Mouse (Mus musculus) liver, embryonic 16.5 days (tissue): Measurements from ENCODE around the gene Ifitm6. TPM values are rescaled to one million over a fixed set of nuclear protein-coding genes. Genes with fewer than 3 reads are reported as not detected.
"Not testable (repeated sequence)": the region's sequence is repeated elsewhere in the genome, so short reads cannot be mapped to it uniquely, and the experiment has no call there.

ENCODE experiments used
- ATAC-seq: fragments of 200-750 bp; cut with Nextera tagmentation; 2 replicates; pipeline ENCODE4 v1.8.0; 2017; ENCODE audit warnings: low read depth, mild to moderate bottlenecking, moderate number of reproducible peaks, moderate library complexity
- H3K27ac ChIP-seq: fragments of 300-500 bp; sonication (generic); 2 replicates; pipeline ENCODE4 v1.5.1; 2014; ENCODE audit warnings: mild to moderate bottlenecking, low read length
- H3K27me3 ChIP-seq: fragments of 300-500 bp; sonication (generic); 2 replicates; pipeline ENCODE4 v1.6.1; 2014; ENCODE audit warnings: low read depth, low read length, mixed read lengths; ENCODE audit not compliant: control insufficient read depth, insufficient read depth
- H3K36me3 ChIP-seq: fragments of 300-500 bp; sonication (generic); 2 replicates; pipeline ENCODE4 v1.6.1; 2014; ENCODE audit warnings: mild to moderate bottlenecking; ENCODE audit not compliant: control insufficient read depth, insufficient read depth
- H3K4me1 ChIP-seq: fragments of 300-500 bp; sonication (generic); 2 replicates; pipeline ENCODE4 v1.6.1; 2014; ENCODE audit warnings: low read depth, low read length, mixed read lengths; ENCODE audit not compliant: control insufficient read depth
- H3K4me2 ChIP-seq: fragments of 300-500 bp; sonication (generic); 2 replicates; pipeline ENCODE4 v1.6.1; 2014; ENCODE audit warnings: low read depth, low read length, mixed read lengths
- H3K4me3 ChIP-seq: fragments of 300-500 bp; sonication (generic); 2 replicates; pipeline ENCODE4 v1.5.1; 2014; ENCODE audit warnings: low read depth, mild to moderate bottlenecking, low read length
- H3K9ac ChIP-seq: fragments of 300-500 bp; sonication (generic); 2 replicates; pipeline ENCODE4 v1.6.1; 2014; ENCODE audit warnings: low read depth, low read length
- H3K9me3 ChIP-seq: fragments of 300-500 bp; sonication (generic); replicated peaks from 2 replicates; pipeline ENCODE4 v1.6.1; 2016; ENCODE audit warnings: low read length; ENCODE audit not compliant: control insufficient read depth
- WGBS: fragments of 180-500 bp; shearing (Covaris S2); extraction: QIAGEN DNeasy Blood & Tissue Kit; methylation state at CpG from one replicate; pipeline ENCODE4 v1.1.7; 2014; ENCODE audit not compliant: insufficient replicate concordance; 5-methylcytosine and 5-hydroxymethylcytosine counted together
- polyA plus RNA-seq: library from polyadenylated mRNA; unstranded; fragments of >200 nt; fragmentation: Nextera tagmentation; extraction: Ambion mirVana; gene quantifications from 2 replicates; pipeline ENCODE4 v1.2.1, GENCODE M21; 2015

The Ifitm6 gene
- polyA plus RNA-seq = 23.3 and 28.4 TPM in 2 replicates

DNA sequence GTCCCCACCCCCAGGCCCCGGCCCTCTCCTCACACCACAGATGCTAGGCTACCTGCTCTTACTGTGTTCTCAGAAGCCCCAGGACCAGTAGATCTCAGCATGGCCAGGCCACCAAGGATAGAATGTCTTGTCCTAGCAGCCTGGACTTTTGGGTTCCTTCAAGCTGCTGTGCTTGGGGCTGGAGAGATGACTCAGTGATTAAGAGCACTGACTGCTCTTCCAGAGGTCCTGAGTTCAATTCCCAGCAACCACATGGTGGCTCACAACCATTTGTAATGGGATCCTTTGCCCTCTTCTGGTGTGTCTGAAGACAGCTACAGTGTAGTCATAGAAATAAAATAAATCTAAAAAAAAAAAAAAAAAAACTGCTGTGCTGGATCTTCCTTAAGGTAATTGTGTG is at the start of gene Ifitm6:
Gene Ifitm6 (minus strand): TSS at position 101 of the 400 bp plus-strand sequence.
- not testable (repeated sequence) for ATAC-seq, H3K4me3 ChIP-seq, H3K9me3 ChIP-seq, H3K4me2 ChIP-seq, H3K9ac ChIP-seq, H3K4me1 ChIP-seq, H3K36me3 ChIP-seq, H3K27me3 ChIP-seq
- WGBS = 81% methylated on average over 1 of the region's 1 CpGs
- peak within 1 kb of the TSS; percentile 42 for H3K27ac ChIP-seq

DNA sequence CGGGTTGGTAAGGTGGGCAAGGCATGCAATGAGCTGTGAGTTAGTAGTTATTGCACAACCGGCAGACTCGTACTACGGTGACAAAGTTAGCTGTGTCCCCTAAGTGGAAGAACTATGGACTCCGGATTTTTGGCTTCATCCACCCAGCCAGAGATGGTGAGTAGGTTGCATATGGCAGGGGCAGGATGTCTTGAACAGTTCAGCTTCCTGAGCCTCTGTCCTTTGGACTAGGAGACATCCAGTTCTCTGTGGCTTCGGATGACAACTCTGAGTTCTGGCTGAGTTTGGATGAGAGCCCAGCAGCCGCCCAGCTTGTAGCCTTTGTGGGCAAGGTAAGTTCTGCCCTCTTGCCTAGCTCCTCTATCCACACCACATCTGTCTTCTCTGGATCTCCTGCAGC is 46.9 kb upstream of the Ifitm6 start:
- no peak overlapping the region; the same call in 1 of the 2 replicates for H3K4me2 ChIP-seq
- H3K9ac ChIP-seq = no peak overlapping the region
- H3K27ac ChIP-seq = no peak overlapping the region
- ATAC-seq = peak; percentile 18
- WGBS = 59% methylated on average over 7 of the region's 7 CpGs
- H3K9me3 ChIP-seq = no peaks in the 10 kb centered on the region
- no peak overlapping the region for H3K4me3 ChIP-seq
- H3K27me3 ChIP-seq = peaks cover 40% of the 10 kb centered on the region
- H3K4me1 ChIP-seq = peaks cover 17% of the 10 kb centered on the region
- no peaks in the 10 kb centered on the region for H3K36me3 ChIP-seq

- Histone ChIP-seq H3K9ac (no peak overlapping the region), H3K27ac (no peak overlapping the region), H3K9me3 (no peaks in the 10 kb centered on the region), H3K4me2 (no peak overlapping the region; the same call in 1 of the 2 replicates), H3K4me3 (no peak overlapping the region), H3K36me3 (no peaks in the 10 kb centered on the region), H3K4me1 (peaks cover 17% of the 10 kb centered on the region), H3K27me3 (peaks cover 41% of the 10 kb centered on the region)
- 24% methylated on average over 7 of the region's 7 CpGs for WGBS
- peak; percentile 54 for ATAC-seq
Observed at GRCm38 (mm10) chr7:141064175-141064574, 46.5 kb upstream of the Ifitm6 start.

GRCm38 (mm10) chr7:141063353-141063752 is 45.6 kb upstream of the Ifitm6 start:
- Histone ChIP-seq H3K9me3 (no peaks in the 10 kb centered on the region), H3K4me3 (no peak overlapping the region), H3K9ac (no peak overlapping the region), H3K27me3 (peaks cover 44% of the 10 kb centered on the region), H3K36me3 (no peaks in the 10 kb centered on the region), H3K27ac (no peak overlapping the region), H3K4me2 (no peak overlapping the region), H3K4me1 (peaks cover 17% of the 10 kb centered on the region)
- no peak for ATAC-seq
- 67% methylated on average over 3 of the region's 3 CpGs for WGBS

DNA sequence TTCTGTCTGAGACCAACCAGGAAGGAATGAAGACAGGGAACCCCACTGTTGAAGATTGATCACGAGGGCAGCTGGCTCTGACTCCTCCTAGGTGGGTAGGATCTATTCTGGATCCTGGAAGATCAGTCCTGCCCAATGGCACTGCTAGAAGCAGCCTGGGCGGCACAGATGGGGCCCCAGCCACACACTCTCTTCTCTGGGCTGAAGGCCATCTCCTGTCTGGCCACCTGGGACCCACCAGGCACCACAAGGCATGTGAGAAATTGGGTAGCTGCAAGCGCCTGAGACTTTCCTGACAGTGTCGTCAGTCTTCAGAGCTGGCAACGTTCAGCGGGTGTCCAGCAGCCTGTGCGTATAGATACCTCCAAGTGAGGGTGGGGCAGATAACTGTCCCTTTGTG is 44.8 kb upstream of the Ifitm6 start:
- peaks cover 17% of the 10 kb centered on the region for H3K4me1 ChIP-seq
- WGBS = 28% methylated on average over 7 of the region's 7 CpGs
- H3K27ac ChIP-seq = no peak overlapping the region
- H3K4me2 ChIP-seq = no peak overlapping the region
- no peaks in the 10 kb centered on the region for H3K9me3 ChIP-seq
- H3K4me3 ChIP-seq = no peak overlapping the region
- H3K9ac ChIP-seq = no peak overlapping the region
- peaks cover 46% of the 10 kb centered on the region for H3K27me3 ChIP-seq
- ATAC-seq = no peak
- H3K36me3 ChIP-seq = no peaks in the 10 kb centered on the region

DNA sequence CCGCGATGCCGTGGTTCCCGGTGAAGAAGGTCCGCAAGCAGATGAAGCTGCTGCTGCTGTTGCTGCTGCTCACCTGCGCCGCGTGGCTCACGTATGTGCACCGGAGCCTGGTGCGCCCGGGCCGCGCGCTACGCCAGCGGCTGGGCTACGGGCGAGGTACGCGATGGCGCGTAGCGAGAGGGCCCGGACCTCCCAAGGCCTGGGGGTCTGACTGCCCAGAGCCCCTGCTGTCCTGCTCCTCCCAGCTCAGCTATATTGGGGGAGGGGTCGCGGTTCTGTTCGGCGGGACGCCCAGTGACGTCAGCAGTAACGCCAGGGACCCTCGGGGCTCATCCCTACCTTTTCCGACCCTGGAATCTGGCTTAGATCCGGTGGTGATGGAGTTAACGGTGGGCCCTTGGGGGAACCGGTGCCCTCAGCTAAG is 43.6 kb upstream of the Ifitm6 start:
- no peak for ATAC-seq
- no peak overlapping the region for H3K27ac ChIP-seq
- peaks cover 50% of the 10 kb centered on the region for H3K27me3 ChIP-seq
- peak overlapping the region; percentile 71 for H3K4me2 ChIP-seq
- 3% methylated on average over 37 of the region's 37 CpGs for WGBS
- no peak overlapping the region for H3K9ac ChIP-seq
- no peaks in the 10 kb centered on the region for H3K36me3 ChIP-seq
- H3K4me1 ChIP-seq = peaks cover 17% of the 10 kb centered on the region
- peak overlapping the region; percentile 52 for H3K4me3 ChIP-seq
- no peaks in the 10 kb centered on the region for H3K9me3 ChIP-seq

- Histone ChIP-seq H3K9ac (no peak within 1 kb of the TSS), H3K27ac (no peak within 1 kb of the TSS)
Observed at GRCm38 (mm10) chr7:141060426-141061242, 42.9 kb upstream of the Ifitm6 start, which contains the start of gene B4galnt4. B4galnt4 (plus strand) TSS chr7:141061104.

DNA sequence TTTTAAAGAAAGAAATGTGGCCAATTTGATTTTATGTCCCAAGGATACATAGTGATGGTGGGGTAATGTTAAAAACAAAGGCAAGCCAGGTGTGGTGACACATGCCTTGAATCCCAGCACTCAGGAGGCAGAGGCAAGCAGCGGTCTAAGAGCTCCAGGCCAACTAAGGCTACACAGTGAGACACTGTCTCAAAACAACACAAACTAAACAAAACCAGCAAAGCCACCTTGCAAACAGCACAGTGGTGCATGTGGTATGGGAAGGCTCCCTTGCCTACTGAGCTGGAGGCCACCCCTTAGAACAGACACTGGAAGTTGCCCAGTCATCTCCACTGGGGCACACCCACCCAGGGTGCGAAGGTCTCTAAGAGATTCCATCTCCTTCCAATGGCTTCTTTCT is 42.2 kb upstream of the Ifitm6 start:
- no peaks in the 10 kb centered on the region for H3K9me3 ChIP-seq
- no peaks in the 10 kb centered on the region for H3K36me3 ChIP-seq
- H3K9ac ChIP-seq = no peak overlapping the region
- 53% methylated on average over 2 of the region's 2 CpGs for WGBS
- no peak overlapping the region for H3K27ac ChIP-seq
- H3K4me2 ChIP-seq = no peak overlapping the region
- no peak for ATAC-seq
- peaks cover 17% of the 10 kb centered on the region for H3K4me1 ChIP-seq
- H3K4me3 ChIP-seq = no peak overlapping the region
- peaks cover 50% of the 10 kb centered on the region for H3K27me3 ChIP-seq

More at GRCm38 (mm10) chr7:141060426-141061242, 42.9 kb upstream of the Ifitm6 start, which contains the start of gene B4galnt4:
- peak; percentile 57 for ATAC-seq
- H3K4me1 ChIP-seq = peaks cover 17% of the 10 kb centered on the region
- 1% methylated on average over 72 of the region's 72 CpGs for WGBS
- peak within 1 kb of the TSS; percentile 71 for H3K4me2 ChIP-seq
- no peaks in the 10 kb centered on the region for H3K9me3 ChIP-seq
- peaks cover 50% of the 10 kb centered on the region for H3K27me3 ChIP-seq
- no peaks in the 10 kb centered on the region for H3K36me3 ChIP-seq
- peak within 1 kb of the TSS; percentile 52 for H3K4me3 ChIP-seq
